Comparison of ENCODE assay signal across 8 mouse cellular contexts in genomic region chr19:43655735-43656492, GRCm38 (mm10). TPM values are rescaled to one million over a fixed set of nuclear protein-coding genes. Genes with fewer than 3 reads are reported as not detected.
DNase-seq lines count a peak whose midpoint lies in the region; ATAC-seq and TF ChIP-seq lines count a peak whose summit lies in the region.

No protein-coding gene starts in this region.

- no peak overlapping the region for H3K9ac ChIP-seq in limb, embryonic 14.5 days (ENCODE audit: low read depth, low read length, severe bottlenecking)

- 0 out of 2 replicates have a peak, but pooled peaks cover 6% of the 10 kb centered on the region for H3K27me3 ChIP-seq in limb, embryonic 14.5 days (ENCODE audit: control insufficient read depth, insufficient read depth, low read length)

- TF ChIP-seq POLR2A in limb, embryonic 14.5 days (IDR thresholded peaks at IDR 0.05; ENCODE audit: borderline replicate concordance, extremely low read depth, insufficient read depth, insufficient read length) = no peak

- peak; percentile 71 for ATAC-seq in granulocyte monocyte progenitor cell, adult 5-6 weeks (replicated peaks; ENCODE audit: poor library complexity, severe bottlenecking)
- no peak for ATAC-seq in limb, embryonic 14.5 days (ENCODE audit: low FRiP score, low read depth)

- no peaks in the 10 kb centered on the region for H3K36me3 ChIP-seq in limb, embryonic 14.5 days (ENCODE audit: control insufficient read depth, insufficient read depth, low read length)

- H3K9me3 ChIP-seq in limb, embryonic 14.5 days (ENCODE audit: control insufficient read depth, low read length) = no peaks in the 10 kb centered on the region

- no peak overlapping the region for H3K27ac ChIP-seq in limb, embryonic 14.5 days (replicated peaks; ENCODE audit: low read depth, low read length)

- 42% methylated on average over 11 of the region's 11 CpGs for WGBS in limb, embryonic 14.5 days

- peak; percentile 52 for DNase-seq in layer of hippocampus, adult 11-12 months (ENCODE audit: low spot score)
- no peak for DNase-seq in layer of hippocampus, adult 9-11 months
- peak; percentile 46 for DNase-seq in MN1 (ENCODE audit: low spot score)
- DNase-seq in cerebellum, postnatal 14 days = peak; percentile 73 to 85
- peak; percentile 38 for DNase-seq in limb, embryonic 14.5 days (ENCODE audit: low spot score)
- DNase-seq in retina, postnatal 1 day = peak; percentile 87
- DNase-seq in urinary bladder, postnatal 25 days (ENCODE audit: low spot score) = peak; percentile 70

- H3K4me2 ChIP-seq in limb, embryonic 14.5 days (replicated peaks; ENCODE audit: low read depth, low read length, severe bottlenecking) = no peak overlapping the region

- no peak overlapping the region for H3K4me3 ChIP-seq in limb, embryonic 14.5 days (replicated peaks; ENCODE audit: low read length)

- H3K4me1 ChIP-seq in limb, embryonic 14.5 days (ENCODE audit: control insufficient read depth, insufficient read depth, low read length) = no peaks in the 10 kb centered on the region

RNA-seq across cellular contexts. Expression of gene Slc25a28, which starts 18.8 kb away (rescaled TPM):
- total RNA-seq in granulocyte monocyte progenitor cell, adult 5-6 weeks (2014; fragmentation: Nextera tagmentation) = 47.1 and 50.0 TPM in 2 replicates
- total RNA-seq in granulocyte monocyte progenitor cell, adult 5-6 weeks (2017) = 36.0 and 36.1 TPM in 2 replicates
- 70.0 and 77.8 TPM in 2 replicates for polyA plus RNA-seq in limb, embryonic 14.5 days (2012; rRNA removed)
- polyA plus RNA-seq in limb, embryonic 14.5 days (2014; fragmentation: Nextera tagmentation; extraction: Ambion mirVana) = 14.2 and 18.0 TPM in 2 replicates

RNA-seq across cellular contexts. Expression of gene Entpd7, which starts 33.6 kb away (rescaled TPM):
- total RNA-seq in granulocyte monocyte progenitor cell, adult 5-6 weeks (2014; fragmentation: Nextera tagmentation) = 22.0 and 23.1 TPM in 2 replicates
- total RNA-seq in granulocyte monocyte progenitor cell, adult 5-6 weeks (2017) = 7.0 and 12.3 TPM in 2 replicates
- 9.3 and 10.3 TPM in 2 replicates for polyA plus RNA-seq in limb, embryonic 14.5 days (2012; rRNA removed)
- polyA plus RNA-seq in limb, embryonic 14.5 days (2014; fragmentation: Nextera tagmentation; extraction: Ambion mirVana) = 11.8 and 13.2 TPM in 2 replicates

RNA-seq across cellular contexts. Expression of gene Nkx2-3, which starts 43.8 kb away (rescaled TPM):
- total RNA-seq in granulocyte monocyte progenitor cell, adult 5-6 weeks (2014; fragmentation: Nextera tagmentation) = not detected in 2 replicates
- not detected in 2 replicates for total RNA-seq in granulocyte monocyte progenitor cell, adult 5-6 weeks (2017)
- polyA plus RNA-seq in limb, embryonic 14.5 days (2012; rRNA removed) = 0.05 TPM in 1 of 2 replicates, not detected in the other
- not detected in 2 replicates for polyA plus RNA-seq in limb, embryonic 14.5 days (2014; fragmentation: Nextera tagmentation; extraction: Ambion mirVana)
